Mouse (Mus musculus): ENCODE measurements around the gene Col8a2. TPM values are rescaled to one million over a fixed set of nuclear protein-coding genes. Genes with fewer than 3 reads are reported as not detected.

Col8a2 gene
- 0.36 and 0.52 TPM in 2 replicates for polyA plus RNA-seq (2012; rRNA removed)

GRCm38 (mm10) chr4:126286492-126286891 lies at the start of gene Col8a2:
Col8a2 (plus strand) TSS chr4:126286793.
- Histone ChIP-seq H3K27ac (ENCODE audit: insufficient read depth, low read length) (no peak within 1 kb of the TSS), H3K4me1 (ENCODE audit: control insufficient read depth, insufficient read depth, low read length) (no peaks in the 10 kb centered on the region), H3K4me3 (ENCODE audit: insufficient read depth, low read length) (no peak within 1 kb of the TSS)
- no peak for TF ChIP-seq CTCF (IDR thresholded peaks at IDR 0.05; ENCODE audit: extremely low read depth, insufficient read depth, low read length)
- no peak for TF ChIP-seq POLR2A (IDR thresholded peaks at IDR 0.05; ENCODE audit: extremely low read depth, insufficient read depth, low read length)

DNA sequence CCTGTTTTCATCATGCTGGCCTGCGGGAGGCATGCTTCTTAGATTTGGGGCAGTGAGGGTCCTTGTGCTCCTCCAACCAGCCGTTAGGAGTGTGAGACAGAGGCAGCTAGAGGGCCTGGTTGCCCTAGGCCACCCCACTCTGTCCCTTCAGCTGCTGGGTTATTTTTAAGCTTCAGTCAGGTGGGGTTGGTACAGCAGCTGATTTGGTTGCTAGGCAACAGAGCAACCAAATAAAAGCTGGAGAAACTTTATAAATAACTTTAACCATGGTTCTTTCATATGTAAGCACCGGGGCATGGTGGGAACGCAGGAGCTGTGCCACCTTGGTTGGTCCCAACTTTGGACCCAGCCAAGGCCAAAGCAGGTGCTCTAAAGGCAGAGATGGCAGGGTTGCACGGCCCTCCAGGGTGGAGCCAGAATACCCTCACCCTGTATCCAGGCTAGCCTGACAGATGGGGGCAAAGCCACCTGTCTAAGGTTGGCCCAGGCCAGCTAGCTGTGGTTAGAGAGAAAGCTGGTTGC lies 48.8 kb upstream of the Col8a2 start:
- peak overlapping the region; percentile 69 for H3K27ac ChIP-seq (ENCODE audit: insufficient read depth, low read length)
- TF ChIP-seq CTCF (IDR thresholded peaks at IDR 0.05; ENCODE audit: extremely low read depth, insufficient read depth, low read length) (no peak), POLR2A (IDR thresholded peaks at IDR 0.05; ENCODE audit: extremely low read depth, insufficient read depth, low read length) (0 out of 2 replicates have a peak, but pooled peaks have one; percentile 27)
- H3K4me1 ChIP-seq (ENCODE audit: control insufficient read depth, insufficient read depth, low read length), result peaks cover 28% of the 10 kb centered on the region
- no peak overlapping the region for H3K4me3 ChIP-seq (ENCODE audit: insufficient read depth, low read length)

DNA sequence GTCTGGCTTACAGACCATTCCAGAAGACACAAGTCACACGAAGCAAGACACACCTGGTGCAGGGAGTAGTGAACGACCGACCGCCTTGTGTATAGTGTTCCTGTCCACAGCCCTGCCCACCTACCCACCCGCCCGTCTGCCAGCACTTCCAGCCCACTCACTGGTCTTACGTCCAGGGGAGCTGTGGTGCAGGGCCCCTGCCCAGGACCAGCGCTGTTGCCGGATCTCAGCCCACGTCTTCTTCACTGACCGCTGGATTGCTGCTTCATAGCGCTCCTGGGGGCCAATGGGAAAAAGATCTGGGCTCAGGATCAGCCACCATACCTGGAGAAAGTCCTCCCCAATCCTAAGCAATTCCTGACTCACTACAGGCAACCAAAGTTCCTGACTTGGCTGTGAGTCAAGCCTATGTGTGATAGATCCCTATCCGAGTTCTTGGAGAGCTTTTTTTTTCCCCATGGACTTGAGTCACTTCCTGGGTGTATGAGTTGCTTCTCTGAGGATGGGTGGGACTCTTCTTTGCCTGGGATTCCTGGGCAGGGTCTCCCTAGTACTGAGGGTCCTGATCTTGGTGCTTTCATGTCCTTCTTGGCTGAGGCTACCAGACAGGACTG lies 46.6 kb upstream of the Col8a2 start:
- Histone ChIP-seq H3K4me1 (ENCODE audit: control insufficient read depth, insufficient read depth, low read length) (peaks cover 30% of the 10 kb centered on the region), H3K4me3 (ENCODE audit: insufficient read depth, low read length) (no peak overlapping the region), H3K27ac (ENCODE audit: insufficient read depth, low read length) (no peak overlapping the region)
- TF ChIP-seq POLR2A (IDR thresholded peaks at IDR 0.05; ENCODE audit: extremely low read depth, insufficient read depth, low read length) (no peak), CTCF (IDR thresholded peaks at IDR 0.05; ENCODE audit: extremely low read depth, insufficient read depth, low read length) (no peak)

DNA sequence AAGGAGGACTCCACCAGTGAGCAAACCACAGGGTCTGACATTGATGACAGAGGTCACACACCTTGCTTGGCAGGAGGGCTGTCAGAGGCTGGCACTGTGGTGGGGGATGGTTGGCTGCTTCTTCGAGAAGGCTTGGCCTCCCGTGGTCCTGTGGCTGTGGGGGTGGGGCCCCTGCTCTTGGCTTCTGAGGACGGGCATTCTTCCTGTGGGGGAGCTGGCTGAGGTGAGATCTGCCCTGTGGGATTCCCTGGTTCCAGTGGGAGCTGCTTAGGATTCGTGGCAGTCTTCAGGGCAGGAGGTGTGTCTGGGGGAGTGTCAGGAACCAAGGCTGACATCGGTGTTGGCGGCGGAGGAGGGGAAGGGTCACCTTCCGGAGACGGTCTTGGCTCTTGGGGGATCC lies 44.6 kb upstream of the Col8a2 start:
- no peak overlapping the region for H3K4me3 ChIP-seq (ENCODE audit: insufficient read depth, low read length)

DNA sequence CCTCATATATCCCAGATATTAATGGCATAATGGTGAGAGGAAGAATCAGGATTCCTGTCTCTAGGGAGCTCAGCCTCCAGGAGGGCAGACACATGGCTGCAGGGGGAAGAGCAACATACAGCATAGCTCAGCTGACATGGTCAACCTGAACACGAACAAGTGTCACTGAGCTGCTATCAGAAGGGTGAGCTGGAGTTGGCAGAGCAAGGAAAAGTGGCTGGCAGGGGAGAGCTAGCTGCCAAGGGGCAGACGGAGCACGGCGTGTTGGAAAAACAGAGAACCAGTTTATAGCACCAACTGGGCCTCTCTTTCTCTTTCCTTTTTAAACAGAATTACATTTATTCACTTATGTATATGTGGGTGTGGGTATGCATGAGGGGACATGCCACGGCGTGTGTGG lies 44.1 kb upstream of the Col8a2 start:
- no peak for TF ChIP-seq POLR2A (IDR thresholded peaks at IDR 0.05; ENCODE audit: extremely low read depth, insufficient read depth, low read length)
- peaks cover 33% of the 10 kb centered on the region for H3K4me1 ChIP-seq (ENCODE audit: control insufficient read depth, insufficient read depth, low read length)
- H3K4me3 ChIP-seq (ENCODE audit: insufficient read depth, low read length), result no peak overlapping the region
- no peak overlapping the region for H3K27ac ChIP-seq (ENCODE audit: insufficient read depth, low read length)

More for the DNA sequence above, 44.6 kb upstream of the Col8a2 start:
- TF ChIP-seq POLR2A (IDR thresholded peaks at IDR 0.05; ENCODE audit: extremely low read depth, insufficient read depth, low read length) (no peak), CTCF (IDR thresholded peaks at IDR 0.05; ENCODE audit: extremely low read depth, insufficient read depth, low read length) (no peak)
- Histone ChIP-seq H3K4me1 (ENCODE audit: control insufficient read depth, insufficient read depth, low read length) (peaks cover 30% of the 10 kb centered on the region), H3K27ac (ENCODE audit: insufficient read depth, low read length) (no peak overlapping the region)

- Histone ChIP-seq H3K27ac (ENCODE audit: insufficient read depth, low read length) (no peak overlapping the region), H3K4me3 (ENCODE audit: insufficient read depth, low read length) (no peak overlapping the region), H3K4me1 (ENCODE audit: control insufficient read depth, insufficient read depth, low read length) (peaks cover 24% of the 10 kb centered on the region)
- TF ChIP-seq POLR2A (IDR thresholded peaks at IDR 0.05; ENCODE audit: extremely low read depth, insufficient read depth, low read length) (no peak), CTCF (IDR thresholded peaks at IDR 0.05; ENCODE audit: extremely low read depth, insufficient read depth, low read length) (no peak)
Measured at GRCm38 (mm10) chr4:126246202-126246889, 40.2 kb upstream of the Col8a2 start.

GRCm38 (mm10) chr4:126248261-126248868 lies 38.2 kb upstream of the Col8a2 start:
- H3K27ac ChIP-seq (ENCODE audit: insufficient read depth, low read length), result peak overlapping the region; percentile 56
- TF ChIP-seq CTCF (IDR thresholded peaks at IDR 0.05; ENCODE audit: extremely low read depth, insufficient read depth, low read length), result no peak
- TF ChIP-seq POLR2A (IDR thresholded peaks at IDR 0.05; ENCODE audit: extremely low read depth, insufficient read depth, low read length), result no peak
- peaks cover 30% of the 10 kb centered on the region for H3K4me1 ChIP-seq (ENCODE audit: control insufficient read depth, insufficient read depth, low read length)
- H3K4me3 ChIP-seq (ENCODE audit: insufficient read depth, low read length), result no peak overlapping the region

- H3K4me1 ChIP-seq (ENCODE audit: control insufficient read depth, insufficient read depth, low read length), result peaks cover 29% of the 10 kb centered on the region
- peak overlapping the region; percentile 81; the same call in 1 of the 2 replicates for H3K27ac ChIP-seq (ENCODE audit: insufficient read depth, low read length)
- TF ChIP-seq POLR2A (IDR thresholded peaks at IDR 0.05; ENCODE audit: extremely low read depth, insufficient read depth, low read length) (no peak), CTCF (IDR thresholded peaks at IDR 0.05; ENCODE audit: extremely low read depth, insufficient read depth, low read length) (no peak)
- no peak overlapping the region for H3K4me3 ChIP-seq (ENCODE audit: insufficient read depth, low read length)
Measured at GRCm38 (mm10) chr4:126250659-126251058, 35.9 kb upstream of the Col8a2 start.

DNA sequence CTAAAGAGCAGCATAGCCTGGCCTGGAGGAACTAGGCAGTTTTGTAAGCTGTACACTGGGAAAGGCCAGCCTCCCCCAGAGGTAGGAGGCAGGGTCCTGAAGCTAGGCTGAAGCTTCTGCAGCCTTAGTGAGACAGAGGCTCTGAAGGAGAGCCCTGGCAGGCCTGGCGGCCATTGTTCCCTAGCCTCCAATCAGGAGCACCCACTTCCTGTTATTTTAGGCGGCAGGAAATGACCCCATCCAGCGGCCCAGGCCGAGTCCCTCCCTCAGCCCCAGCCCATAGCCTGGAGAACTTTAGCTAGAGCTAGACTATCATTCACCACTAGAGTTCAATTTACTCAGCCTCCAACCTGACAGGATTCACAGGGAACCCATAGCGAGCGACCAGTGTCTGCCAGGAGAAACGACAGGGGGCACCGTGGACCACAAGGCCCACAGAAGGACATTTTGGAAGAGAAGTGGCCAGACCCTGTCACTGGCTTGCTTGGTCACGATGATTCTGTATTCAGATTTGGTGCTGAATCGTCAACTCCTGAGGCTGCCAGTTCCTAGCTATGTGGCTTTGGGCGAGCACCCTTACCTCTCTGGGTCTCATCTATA lies 34.8 kb upstream of the Col8a2 start:
- TF ChIP-seq CTCF (IDR thresholded peaks at IDR 0.05; ENCODE audit: extremely low read depth, insufficient read depth, low read length) (no peak), POLR2A (IDR thresholded peaks at IDR 0.05; ENCODE audit: extremely low read depth, insufficient read depth, low read length) (no peak)
- peak overlapping the region; percentile 7; the same call in 1 of the 2 replicates for H3K4me3 ChIP-seq (ENCODE audit: insufficient read depth, low read length)
- H3K27ac ChIP-seq (ENCODE audit: insufficient read depth, low read length), result peak overlapping the region; percentile 81
- peaks cover 28% of the 10 kb centered on the region for H3K4me1 ChIP-seq (ENCODE audit: control insufficient read depth, insufficient read depth, low read length)

Data from cortical plate, adult 2 months (tissue).